In the genomic region with DNA sequence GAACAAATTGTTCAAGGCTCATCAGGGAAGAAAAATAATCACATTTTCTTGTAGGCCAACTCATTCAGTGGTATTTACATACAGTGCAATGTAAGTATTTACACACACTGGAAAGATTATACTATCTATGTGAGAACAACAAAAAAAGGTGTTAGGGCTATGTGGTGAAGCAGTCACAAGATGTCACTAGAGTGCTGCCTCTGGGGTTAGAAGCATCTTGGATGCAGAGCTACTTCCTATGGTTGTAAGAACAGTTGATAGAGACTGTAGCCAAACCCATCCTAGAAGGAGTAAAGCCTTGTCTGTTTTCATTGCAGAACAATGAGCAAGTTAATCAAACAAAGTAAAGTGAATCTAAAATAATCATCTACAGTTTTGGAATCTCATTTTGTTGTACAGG, we compare ENCODE assay signal across 8 mouse cellular contexts. TPM values are rescaled to one million over a fixed set of nuclear protein-coding genes. Genes with fewer than 3 reads are reported as not detected.
DNase-seq lines count a peak whose midpoint lies in the region; ATAC-seq and TF ChIP-seq lines count a peak whose summit lies in the region.

No protein-coding gene starts in this region.

- H3K27ac ChIP-seq in intestine, postnatal 0 days (ENCODE audit: low read depth, low read length), result no peak overlapping the region
- no peak overlapping the region for H3K27ac ChIP-seq in intestine, embryonic 15.5 days
- no peak overlapping the region for H3K27ac ChIP-seq in hindbrain, embryonic 15.5 days (replicated peaks)
- no peak overlapping the region for H3K27ac ChIP-seq in stomach, postnatal 0 days (replicated peaks)

- H3K36me3 ChIP-seq in intestine, postnatal 0 days (ENCODE audit: control insufficient read depth, insufficient read depth), result no peaks in the 10 kb centered on the region
- no peaks in the 10 kb centered on the region for H3K36me3 ChIP-seq in intestine, embryonic 15.5 days
- no peaks in the 10 kb centered on the region for H3K36me3 ChIP-seq in E14TG2a.4 (ENCODE audit: insufficient read depth, low read length)
- no peaks in the 10 kb centered on the region for H3K36me3 ChIP-seq in hindbrain, embryonic 15.5 days
- H3K36me3 ChIP-seq in stomach, postnatal 0 days (ENCODE audit: control insufficient read depth, insufficient read depth, low read length), result no peaks in the 10 kb centered on the region

- TF ChIP-seq CTCF in intestine, postnatal 0 days (IDR thresholded peaks at IDR 0.05; ENCODE audit: low read depth), result peak; percentile 92
- TF ChIP-seq CTCF in E14TG2a.4 (conservative IDR thresholded peaks at IDR 0.05; ENCODE audit: low read length), result peak; percentile 42
- peak; percentile 92 for TF ChIP-seq CTCF in stomach, postnatal 0 days (IDR thresholded peaks at IDR 0.05; ENCODE audit: low read depth)

- H3K9ac ChIP-seq in intestine, postnatal 0 days (ENCODE audit: low read depth, low read length), result no peak overlapping the region
- no peak overlapping the region for H3K9ac ChIP-seq in intestine, embryonic 15.5 days
- no peak overlapping the region for H3K9ac ChIP-seq in hindbrain, embryonic 15.5 days
- no peak overlapping the region for H3K9ac ChIP-seq in stomach, postnatal 0 days (ENCODE audit: low read length)

- no peak overlapping the region for H3K4me2 ChIP-seq in intestine, postnatal 0 days (replicated peaks; ENCODE audit: low read depth)
- H3K4me2 ChIP-seq in intestine, embryonic 15.5 days (replicated peaks), result no peak overlapping the region
- H3K4me2 ChIP-seq in hindbrain, embryonic 15.5 days, result no peak overlapping the region
- no peak overlapping the region for H3K4me2 ChIP-seq in stomach, postnatal 0 days (replicated peaks; ENCODE audit: low read depth)

- H3K9me3 ChIP-seq in intestine, postnatal 0 days (ENCODE audit: control insufficient read depth), result no peaks in the 10 kb centered on the region
- H3K9me3 ChIP-seq in intestine, embryonic 15.5 days, result no peaks in the 10 kb centered on the region
- H3K9me3 ChIP-seq in E14TG2a.4 (ENCODE audit: low read length), result no peaks in the 10 kb centered on the region
- no peaks in the 10 kb centered on the region for H3K9me3 ChIP-seq in hindbrain, embryonic 15.5 days
- H3K9me3 ChIP-seq in stomach, postnatal 0 days (ENCODE audit: control insufficient read depth, low read length), result no peaks in the 10 kb centered on the region

- no peak for ATAC-seq in intestine, postnatal 0 days
- no peak for ATAC-seq in intestine, embryonic 15.5 days
- peak; percentile 80; the same call in 1 of the 2 replicates for ATAC-seq in hindbrain, embryonic 15.5 days (ENCODE audit: low FRiP score, low read depth)
- peak; percentile 68; the same call in 1 of the 2 replicates for ATAC-seq in stomach, postnatal 0 days (ENCODE audit: low FRiP score, low TSS enrichment)

- no peaks in the 10 kb centered on the region for H3K27me3 ChIP-seq in intestine, postnatal 0 days (replicated peaks; ENCODE audit: control insufficient read depth, insufficient read depth, low read length)
- no peaks in the 10 kb centered on the region for H3K27me3 ChIP-seq in intestine, embryonic 15.5 days (replicated peaks)
- H3K27me3 ChIP-seq in E14TG2a.4 (ENCODE audit: insufficient read depth, low read length), result no peaks in the 10 kb centered on the region
- H3K27me3 ChIP-seq in hindbrain, embryonic 15.5 days, result no peaks in the 10 kb centered on the region
- H3K27me3 ChIP-seq in stomach, postnatal 0 days (ENCODE audit: control insufficient read depth, insufficient read depth, low read length), result no peaks in the 10 kb centered on the region

- H3K4me3 ChIP-seq in intestine, postnatal 0 days (ENCODE audit: low read depth, low read length), result no peak overlapping the region
- no peak overlapping the region for H3K4me3 ChIP-seq in intestine, embryonic 15.5 days (replicated peaks)
- H3K4me3 ChIP-seq in E14TG2a.4 (replicated peaks; ENCODE audit: low read length), result no peak overlapping the region
- no peak overlapping the region for H3K4me3 ChIP-seq in hindbrain, embryonic 15.5 days
- no peak overlapping the region for H3K4me3 ChIP-seq in stomach, postnatal 0 days (ENCODE audit: low read depth, low read length)

- no peaks in the 10 kb centered on the region for H3K4me1 ChIP-seq in intestine, postnatal 0 days (replicated peaks; ENCODE audit: control insufficient read depth, insufficient read depth, low read length)
- no peaks in the 10 kb centered on the region for H3K4me1 ChIP-seq in intestine, embryonic 15.5 days (replicated peaks)
- H3K4me1 ChIP-seq in E14TG2a.4 (replicated peaks; ENCODE audit: low read depth, low read length), result no peaks in the 10 kb centered on the region
- H3K4me1 ChIP-seq in hindbrain, embryonic 15.5 days (replicated peaks), result no peaks in the 10 kb centered on the region
- no peaks in the 10 kb centered on the region for H3K4me1 ChIP-seq in stomach, postnatal 0 days (replicated peaks; ENCODE audit: control insufficient read depth, insufficient read depth)

- DNase-seq in cerebellum, postnatal 10 days, result peak; percentile 72 to 73
- DNase-seq in lung, postnatal 36 days, result peak; percentile 37
- DNase-seq in stomach, postnatal 0 days (ENCODE audit: low spot score), result peak; percentile 27
- DNase-seq in adrenal gland, adult 8-10 months, result no peak

- no peak for TF ChIP-seq EP300 in stomach, postnatal 0 days (optimal IDR thresholded peaks at IDR 0.05)

RNA-seq across cellular contexts. Expression of a gene that starts 11.3 kb away (rescaled TPM):
- 3.5 and 3.6 TPM in 2 replicates for polyA plus RNA-seq in intestine, postnatal 0 days (2015; fragmentation: Nextera tagmentation; extraction: Ambion mirVana)
- 7.4 and 8.3 TPM in 2 replicates for polyA plus RNA-seq in intestine, embryonic 15.5 days (2015; fragmentation: Nextera tagmentation; extraction: Ambion mirVana)
- polyA plus RNA-seq in hindbrain, embryonic 15.5 days (2015; fragmentation: Nextera tagmentation; extraction: Ambion mirVana), result 6.4 and 6.6 TPM in 2 replicates
- polyA plus RNA-seq in stomach, postnatal 0 days (2015; fragmentation: Nextera tagmentation; extraction: Ambion mirVana), result 5.0 and 5.1 TPM in 2 replicates
- 10 to 100 TPM; 10.3 to 16.2 (median 13.9) TPM for total RNA-seq in adrenal gland, adult 8-10 months (2022)

RNA-seq across cellular contexts. Expression of a gene that starts 45.0 kb away (rescaled TPM):
- 40.4 and 44.5 TPM in 2 replicates for polyA plus RNA-seq in intestine, postnatal 0 days (2015; fragmentation: Nextera tagmentation; extraction: Ambion mirVana)
- 79.3 and 97.2 TPM in 2 replicates for polyA plus RNA-seq in intestine, embryonic 15.5 days (2015; fragmentation: Nextera tagmentation; extraction: Ambion mirVana)
- polyA plus RNA-seq in hindbrain, embryonic 15.5 days (2015; fragmentation: Nextera tagmentation; extraction: Ambion mirVana), result 62.4 and 63.1 TPM in 2 replicates
- 69.2 and 70.3 TPM in 2 replicates for polyA plus RNA-seq in stomach, postnatal 0 days (2015; fragmentation: Nextera tagmentation; extraction: Ambion mirVana)
- total RNA-seq in adrenal gland, adult 8-10 months (2022), result 10 to 100 TPM; 27.7 to 33.4 (median 31.0) TPM

Comparison
In these comparisons a context has a peak if more than half of its experiments do, and no peak if none do; other contexts are left out.
1. ATAC-seq: peak in hindbrain, embryonic 15.5 days (single experiment) and stomach, postnatal 0 days (single experiment); none in intestine, postnatal 0 days (single experiment) and intestine, embryonic 15.5 days (single experiment).
2. CTCF ChIP-seq: peak in every context shown above with its lines; median percentile 92 in intestine, postnatal 0 days; 92 in stomach, postnatal 0 days; 42 in E14TG2a.4.